Mouse (Mus musculus): ENCODE measurements around the gene Npy.
A peak's percentile ranks its signal among the peaks of the same experiment; 100 is the strongest.

Npy gene

DNA sequence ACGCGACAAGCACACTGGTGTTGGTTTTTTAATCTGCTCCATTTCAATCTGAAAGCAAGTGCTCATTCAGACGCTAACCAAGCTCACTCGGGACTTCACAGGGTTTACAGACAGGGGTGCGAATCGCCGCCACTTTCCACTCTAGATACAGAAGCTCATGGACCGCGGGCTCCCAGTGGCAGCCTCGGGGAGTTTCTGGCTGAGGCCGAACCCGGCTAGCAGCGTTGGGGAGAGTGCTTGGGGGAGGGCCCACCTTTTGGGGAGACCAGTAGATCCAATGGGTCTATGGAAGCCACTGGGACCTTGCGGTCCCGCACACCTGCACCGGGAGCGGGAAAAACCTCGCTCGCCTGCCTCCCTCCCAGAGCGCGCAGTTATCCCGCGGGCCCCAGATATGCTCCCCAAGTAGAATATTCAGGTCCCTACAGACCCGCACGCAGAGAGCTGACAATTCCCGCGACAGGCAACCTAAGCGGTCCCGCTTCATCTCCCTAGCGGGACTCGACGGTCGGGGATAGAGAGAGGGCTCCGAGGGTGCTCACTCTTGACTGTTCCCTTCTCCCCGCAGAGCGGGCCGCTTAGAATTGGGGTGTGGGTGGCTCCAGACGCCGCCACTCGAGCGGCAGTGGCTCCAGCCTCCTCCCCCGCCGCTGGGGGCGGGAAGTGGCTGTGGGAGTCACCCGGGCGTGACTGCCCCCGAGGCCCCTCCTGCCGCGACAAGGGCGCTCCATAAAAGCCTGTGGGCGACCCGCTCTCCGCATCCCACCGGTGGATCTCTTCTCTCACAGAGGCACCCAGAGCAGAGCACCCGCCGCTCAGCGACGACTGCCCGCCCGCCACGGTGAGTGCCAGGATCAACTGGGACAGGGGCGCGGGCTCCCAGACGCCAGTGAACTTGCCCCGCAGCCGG lies at the start of gene Npy:
Gene Npy (plus strand): TSS at position 750 of the 910 bp plus-strand sequence.
- no peak for DNase-seq

DNA sequence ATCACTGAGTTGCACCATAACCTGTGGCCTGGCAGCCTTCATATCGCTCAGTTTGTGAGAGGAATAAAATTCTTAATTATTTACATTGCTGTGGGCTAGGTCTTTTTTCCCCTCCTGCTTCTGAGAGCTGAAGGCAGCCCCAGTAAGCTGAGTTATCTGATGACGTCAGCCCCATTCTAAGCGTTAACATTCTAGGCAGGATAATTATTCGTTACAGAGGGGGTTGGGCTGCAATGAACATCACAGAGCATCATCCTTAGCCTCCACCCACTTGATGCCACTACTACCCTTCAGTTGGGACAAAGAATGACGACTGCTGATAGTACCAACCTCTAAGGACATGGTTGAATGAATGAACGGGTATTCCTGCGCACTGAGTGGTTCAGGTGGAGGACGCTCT lies 47.5 kb upstream of the Npy start:
- DNase-seq, result no peak

DNA sequence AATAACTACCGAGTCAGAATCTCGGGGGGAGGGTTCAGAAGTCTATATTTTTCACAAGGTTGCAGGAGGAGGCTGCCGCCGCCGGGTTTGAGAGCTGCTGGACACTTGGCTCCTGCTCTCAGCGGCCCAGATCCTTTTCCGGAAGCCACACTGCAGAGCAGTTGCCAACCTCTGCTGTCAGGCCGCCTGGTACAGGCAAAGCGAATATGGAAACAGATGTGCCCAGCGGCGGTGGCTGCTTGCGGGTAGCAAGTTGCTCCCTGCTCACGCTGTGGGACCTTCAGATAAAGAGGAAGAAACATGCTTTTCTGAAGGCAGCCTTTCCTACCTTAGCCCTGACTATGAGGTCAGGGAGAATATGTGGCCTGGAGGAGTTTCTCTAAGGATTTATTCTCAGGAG lies 44.4 kb upstream of the Npy start:
- no peak for DNase-seq

DNA sequence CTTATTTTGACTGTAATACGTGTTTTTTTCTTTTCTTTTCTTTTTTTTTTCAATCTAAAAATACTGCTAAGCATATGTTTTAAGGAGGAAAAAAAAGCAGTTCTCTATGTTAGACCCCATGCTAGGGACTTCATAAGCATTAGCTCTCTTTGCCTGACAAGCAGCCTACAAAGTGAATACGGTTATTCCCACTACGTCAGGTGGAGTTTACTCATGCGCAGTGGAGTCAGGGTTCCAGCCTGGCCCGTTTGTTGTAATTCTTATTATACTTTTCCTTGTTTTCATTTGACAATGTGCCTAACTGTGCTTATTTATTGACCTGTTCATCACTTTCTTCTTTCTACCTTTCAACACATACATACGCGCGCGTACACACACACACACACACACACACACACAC lies 43.8 kb upstream of the Npy start:
- DNase-seq, result no peak

DNA sequence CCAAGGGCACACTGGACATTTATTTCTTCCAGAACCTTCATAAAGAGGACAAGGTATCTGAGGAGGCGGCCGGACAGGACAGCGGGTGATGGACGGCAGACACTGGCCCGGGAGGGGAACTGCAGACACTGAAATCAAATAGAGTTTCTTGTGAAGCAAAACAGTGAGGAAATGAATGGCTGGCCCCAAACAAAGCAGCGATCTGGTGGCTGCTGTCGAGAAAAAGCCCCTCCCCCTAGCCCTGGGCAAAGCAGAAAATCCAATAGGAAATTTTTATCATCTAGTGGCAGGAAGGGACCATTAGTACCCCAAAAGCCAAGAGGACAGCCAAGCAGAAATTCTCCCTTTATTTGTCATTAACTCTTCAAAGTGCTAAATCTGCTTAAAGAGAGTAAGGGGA lies 42.9 kb upstream of the Npy start:
- no peak for DNase-seq

DNA sequence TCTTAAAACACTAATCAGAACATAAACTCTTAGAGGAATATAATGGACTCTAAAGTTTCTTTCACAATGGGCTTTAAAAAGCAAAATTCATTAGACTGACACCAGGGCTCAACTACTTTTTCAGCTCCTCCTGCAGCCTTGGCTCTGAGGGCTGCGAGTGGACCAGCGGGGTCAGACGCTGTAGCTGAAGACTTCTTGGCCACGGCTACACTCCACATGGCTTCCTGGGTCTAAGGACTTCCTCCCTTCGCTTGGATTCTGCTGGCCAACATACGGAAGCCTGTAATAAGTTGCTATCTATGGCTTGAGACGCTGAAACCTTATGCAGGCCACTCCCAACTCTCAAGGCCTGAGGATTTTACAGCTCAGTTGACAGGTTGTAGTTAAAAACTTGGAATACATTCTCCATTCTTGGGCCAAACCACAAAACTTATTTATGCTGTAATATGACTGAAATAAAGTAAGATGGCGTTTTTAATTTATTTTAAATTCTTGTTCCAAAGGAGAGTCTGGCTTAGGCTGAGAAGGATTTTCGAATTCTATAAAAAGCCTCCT lies 41.6 kb upstream of the Npy start:
- DNase-seq, result no peak

DNA sequence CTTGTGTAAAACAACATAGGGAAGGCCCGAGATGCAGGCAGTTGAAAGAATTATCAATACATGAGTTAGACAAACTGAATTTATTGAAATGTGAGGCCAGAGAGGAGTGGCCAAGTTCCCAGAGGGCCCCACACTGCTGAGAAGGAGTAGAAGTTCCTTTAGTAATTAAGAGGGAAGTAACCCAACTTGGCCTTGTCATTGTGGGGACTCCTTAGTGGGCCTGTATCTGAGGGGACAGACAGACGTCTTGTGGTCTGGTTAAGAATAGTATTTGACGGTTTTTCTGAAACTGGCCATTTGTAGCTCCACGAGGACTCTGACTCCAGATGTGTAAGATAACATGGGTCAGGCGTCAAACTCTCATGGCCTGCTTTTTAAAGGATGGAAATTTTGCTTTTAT lies 40.7 kb upstream of the Npy start:
- DNase-seq, result no peak

DNA sequence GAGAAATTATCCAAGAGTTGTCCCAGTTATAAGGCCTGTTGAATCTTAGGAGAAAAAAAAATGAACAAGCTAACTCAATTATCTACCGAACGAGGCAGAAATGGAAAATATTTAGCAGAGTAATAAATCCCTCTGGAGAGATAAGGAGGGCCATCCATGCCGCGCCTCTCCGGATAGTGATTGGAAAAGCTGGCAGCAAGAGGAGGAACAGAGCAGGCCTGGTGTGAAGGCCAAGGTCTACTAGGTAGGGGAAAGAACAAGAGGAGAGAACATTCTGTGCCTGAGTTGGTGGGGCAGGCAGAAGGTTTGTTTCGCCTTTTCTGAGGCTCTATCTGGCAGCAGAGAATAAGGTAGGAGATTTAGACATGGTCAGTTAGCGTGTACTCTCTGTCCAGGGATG lies 39.8 kb upstream of the Npy start:
- no peak for DNase-seq

DNA sequence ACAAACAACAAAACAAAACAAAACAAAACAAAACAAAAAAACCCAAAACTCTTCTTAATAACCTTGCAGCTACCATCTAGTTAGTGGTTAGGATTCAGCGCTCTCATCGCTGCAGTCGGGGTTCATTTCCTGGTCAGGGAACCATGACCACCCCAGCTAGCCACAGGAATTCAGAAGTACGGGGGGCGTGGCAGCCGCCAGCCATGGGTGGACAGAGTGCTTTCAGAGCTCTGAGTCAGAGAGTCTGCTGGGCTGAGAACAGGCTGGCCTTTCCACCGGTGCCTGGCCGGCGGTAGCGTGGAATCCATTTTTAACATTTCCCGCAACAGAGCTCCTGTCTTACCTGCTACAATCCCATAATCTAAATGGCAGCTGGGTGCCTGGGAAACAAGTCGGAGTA lies 30.0 kb upstream of the Npy start:
- no peak for DNase-seq

DNA sequence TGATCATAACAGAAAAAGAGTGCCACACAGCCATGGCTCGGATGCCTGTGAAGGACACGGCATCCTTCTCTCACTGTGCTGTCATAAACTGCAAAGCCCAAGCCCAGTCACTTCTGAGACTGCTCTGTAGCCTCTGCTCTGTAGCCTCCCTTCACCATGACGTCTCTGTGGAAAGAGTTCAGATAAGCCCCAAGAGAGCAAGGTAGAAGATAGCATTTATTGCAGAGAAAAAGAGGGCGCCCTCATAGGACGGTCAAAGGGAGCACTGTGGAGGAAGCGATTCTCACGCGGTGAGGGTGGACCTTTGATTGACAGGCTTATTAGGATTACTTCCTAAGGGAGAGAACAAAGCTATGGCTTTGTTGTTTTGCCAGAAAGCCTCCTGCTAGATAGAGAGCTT lies 18.4 kb upstream of the Npy start:
- DNase-seq, result no peak

DNA sequence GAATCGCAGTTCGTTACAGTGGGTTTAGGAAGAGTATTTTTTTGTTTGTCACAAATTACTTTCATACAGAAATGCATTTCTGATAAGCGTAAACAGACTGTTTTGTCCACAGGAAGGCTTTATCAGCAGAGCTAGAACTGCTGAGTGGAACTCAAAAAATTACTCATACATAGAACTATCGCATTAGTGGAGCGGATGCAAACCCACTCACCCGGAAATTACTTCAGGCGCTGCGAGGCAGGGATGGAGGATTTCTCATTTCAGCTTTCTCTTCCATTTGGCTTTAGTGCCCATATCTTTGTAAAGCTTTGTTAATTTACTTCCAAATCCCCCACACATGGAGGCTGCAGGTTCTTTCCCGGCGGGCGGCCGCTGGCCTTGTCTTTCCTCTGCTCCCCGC lies 14.4 kb upstream of the Npy start:
- no peak for DNase-seq

DNA sequence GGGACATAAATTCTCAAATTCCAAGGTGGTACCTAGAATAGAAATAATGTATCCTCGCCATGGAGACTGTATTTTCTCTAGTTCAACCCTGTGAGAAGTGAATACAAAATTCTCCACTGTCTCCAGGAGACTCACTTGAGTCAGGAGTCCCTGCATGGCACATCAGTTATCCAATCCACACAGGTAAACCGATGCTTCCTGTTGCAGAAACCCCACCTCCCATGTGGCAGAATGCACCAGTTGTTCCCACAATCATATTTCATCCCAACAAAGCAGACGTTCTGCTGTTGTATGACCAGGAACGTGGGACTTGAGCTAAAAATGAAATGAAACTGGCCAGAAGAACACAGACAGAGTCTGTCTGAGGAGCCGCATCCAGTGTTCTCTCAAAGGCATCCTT lies 5.3 kb upstream of the Npy start:
- DNase-seq, result peak; percentile 9

DNA sequence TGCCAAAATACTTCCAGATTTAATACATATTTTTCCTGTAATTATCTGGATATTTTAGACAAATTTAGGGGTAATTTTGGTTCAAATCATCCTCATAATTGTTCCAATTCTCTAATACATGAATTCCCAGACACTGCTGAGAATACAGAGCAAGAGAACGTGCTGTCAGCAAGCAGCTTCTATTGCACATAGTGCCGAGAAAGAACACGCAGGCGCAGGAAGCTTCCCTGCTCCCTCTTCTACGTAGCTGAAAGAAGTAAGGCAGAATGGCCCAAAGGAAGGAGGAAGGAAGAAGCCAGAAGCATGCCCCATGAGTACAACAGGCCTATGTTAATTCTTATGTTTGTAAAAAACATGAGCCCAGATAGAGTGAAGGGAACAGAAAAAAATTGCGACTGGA lies 4.9 kb upstream of the Npy start:
- no peak for DNase-seq

DNA sequence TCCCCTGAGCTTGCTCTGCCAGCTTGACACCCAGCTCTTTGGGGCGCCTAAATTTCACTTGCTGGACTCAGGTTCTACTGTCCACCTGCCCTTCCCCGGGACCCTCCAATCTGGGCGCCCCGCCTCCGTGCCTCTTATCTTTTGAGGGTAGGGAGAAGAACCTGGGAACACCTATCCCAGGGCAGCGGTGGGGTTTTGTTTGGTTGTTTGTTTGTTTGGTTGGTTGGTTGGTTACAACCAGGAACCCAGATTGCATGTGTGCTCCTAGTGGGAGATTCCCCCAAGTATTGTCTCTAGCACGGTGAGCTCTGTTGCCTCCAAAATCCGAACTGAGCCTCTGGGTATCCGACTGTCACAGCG lies 341 bp downstream of the Npy start:
- no peak for DNase-seq

DNA sequence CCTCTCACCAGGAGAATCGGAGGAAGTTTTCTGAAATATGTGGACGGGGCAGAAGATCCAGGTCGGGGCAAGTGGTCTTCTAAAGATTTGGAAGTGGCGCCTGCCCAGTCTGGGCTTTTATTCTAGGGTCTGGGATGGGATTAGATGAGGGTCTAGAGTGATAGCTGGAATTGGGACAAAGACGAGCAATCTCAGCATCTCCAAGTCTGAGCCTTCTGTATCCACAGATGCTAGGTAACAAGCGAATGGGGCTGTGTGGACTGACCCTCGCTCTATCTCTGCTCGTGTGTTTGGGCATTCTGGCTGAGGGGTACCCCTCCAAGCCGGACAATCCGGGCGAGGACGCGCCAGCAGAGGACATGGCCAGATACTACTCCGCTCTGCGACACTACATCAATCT lies 861 bp downstream of the Npy start:
- DNase-seq, result no peak

DNA sequence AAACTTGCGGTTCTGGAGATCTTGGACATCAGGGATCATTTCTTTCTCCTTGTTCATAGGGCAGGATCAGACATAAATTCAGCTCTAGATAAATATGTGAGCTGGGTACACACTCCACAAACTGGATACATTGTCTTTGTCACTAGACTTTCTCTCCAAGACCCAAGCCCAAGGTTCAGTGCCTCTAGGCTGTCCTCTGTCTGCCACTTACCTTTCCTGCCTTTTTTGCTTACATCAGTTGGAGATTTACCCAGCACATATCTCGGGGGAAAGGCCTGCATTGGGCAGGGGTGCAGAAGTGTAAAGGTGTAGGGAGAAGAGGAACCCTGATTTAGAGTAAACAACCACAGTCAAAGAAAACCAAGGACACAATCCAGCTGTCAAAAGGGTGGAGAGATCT lies 1.3 kb downstream of the Npy start:
- DNase-seq, result no peak

DNA sequence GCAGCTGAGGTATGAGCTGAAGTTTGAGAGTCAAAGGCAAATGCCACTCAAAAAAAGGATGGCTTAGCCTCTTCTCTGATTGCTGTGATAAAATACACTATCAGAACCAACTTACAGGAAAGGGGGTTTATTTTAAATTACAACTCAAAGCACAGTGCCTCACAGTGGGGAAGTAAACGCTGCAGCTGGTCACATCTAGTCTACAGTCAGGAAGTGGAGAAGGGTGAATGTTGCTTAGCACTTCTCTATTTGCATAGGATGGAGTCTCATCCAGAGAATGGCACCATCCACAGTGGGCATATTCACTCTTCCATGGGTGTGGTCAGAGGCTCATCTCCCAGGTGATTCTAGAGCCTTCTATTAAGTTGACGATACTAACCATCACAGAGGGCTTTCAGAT lies 9.1 kb downstream of the Npy start:
- DNase-seq, result no peak

DNA sequence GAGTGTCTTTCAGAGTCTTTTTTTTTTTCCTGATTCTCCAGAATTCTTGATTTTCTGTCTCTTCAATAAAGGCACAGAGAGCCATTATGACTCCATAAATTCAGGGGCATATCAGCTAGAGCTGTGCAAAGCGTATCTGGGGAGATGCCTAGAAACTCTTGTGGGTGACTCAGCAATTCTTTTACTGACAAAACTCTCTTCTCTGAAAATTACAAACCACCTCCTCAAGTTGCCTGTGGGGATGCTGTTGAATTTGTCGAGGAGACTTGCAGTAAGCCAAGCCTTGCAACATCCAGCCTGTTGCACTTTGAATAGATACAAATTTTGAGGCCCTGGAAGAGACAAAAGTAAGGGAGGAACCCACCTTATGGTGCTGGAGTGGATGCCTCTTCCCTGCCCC lies 34.3 kb downstream of the Npy start:
- DNase-seq, result no peak

DNA sequence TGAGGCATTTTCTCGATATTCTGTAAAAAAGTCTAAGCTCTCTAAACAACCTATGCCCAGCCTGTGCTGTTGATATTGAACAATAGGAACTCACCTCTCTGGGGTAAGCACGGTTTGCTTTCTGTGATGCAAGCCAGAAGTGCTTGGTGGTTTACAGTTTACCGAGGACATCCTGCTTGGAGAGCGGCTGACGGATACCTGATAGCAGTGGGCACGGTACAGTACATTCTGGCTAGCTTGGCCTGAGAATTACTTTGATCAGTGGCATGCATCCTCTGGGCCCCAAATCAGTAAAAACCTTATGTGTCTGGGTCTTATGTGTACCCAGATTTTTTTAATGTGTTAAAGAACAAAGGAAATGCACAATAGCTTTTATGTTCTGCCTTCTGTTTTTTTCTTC lies 45.1 kb downstream of the Npy start:
- no peak for DNase-seq

DNA sequence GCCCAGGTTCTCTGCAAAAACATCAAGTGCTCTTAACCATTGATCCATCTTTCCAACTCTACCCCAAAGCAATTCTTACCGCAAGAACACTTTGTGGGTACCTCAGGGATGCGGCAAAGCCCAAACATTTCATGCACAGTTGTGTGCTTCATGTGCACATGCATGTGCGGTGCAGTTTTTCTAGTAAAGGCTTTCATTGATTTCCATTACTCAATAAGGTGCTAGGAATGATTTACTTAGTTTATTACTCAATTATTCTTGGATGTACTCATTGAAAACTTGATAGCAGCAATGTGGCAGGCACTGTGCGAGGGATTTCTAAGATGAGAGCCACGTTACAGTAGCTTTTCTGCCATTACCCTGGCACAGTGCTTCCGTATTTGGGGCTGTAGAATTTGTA lies 48.6 kb downstream of the Npy start:
- no peak for DNase-seq

DNA sequence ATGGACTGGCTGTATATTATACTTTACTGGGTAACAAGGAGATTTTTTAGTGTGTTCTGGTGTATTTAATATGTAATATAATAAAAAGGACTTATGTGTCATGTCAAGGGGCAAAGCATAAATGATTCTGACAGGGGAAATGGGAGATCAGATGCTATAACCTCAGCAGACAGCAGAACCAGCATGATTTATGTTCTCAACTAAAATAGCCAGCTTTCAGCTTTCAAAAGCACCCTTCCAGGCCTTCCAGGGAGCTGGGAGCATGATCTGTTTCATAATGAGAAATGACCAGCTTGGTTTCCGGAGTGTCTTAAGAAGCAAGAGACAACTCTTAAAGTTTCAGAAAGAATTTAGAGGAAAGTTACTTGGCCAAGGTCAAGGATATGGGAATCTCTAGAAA lies 51.0 kb downstream of the Npy start:
- no peak for DNase-seq

DNA sequence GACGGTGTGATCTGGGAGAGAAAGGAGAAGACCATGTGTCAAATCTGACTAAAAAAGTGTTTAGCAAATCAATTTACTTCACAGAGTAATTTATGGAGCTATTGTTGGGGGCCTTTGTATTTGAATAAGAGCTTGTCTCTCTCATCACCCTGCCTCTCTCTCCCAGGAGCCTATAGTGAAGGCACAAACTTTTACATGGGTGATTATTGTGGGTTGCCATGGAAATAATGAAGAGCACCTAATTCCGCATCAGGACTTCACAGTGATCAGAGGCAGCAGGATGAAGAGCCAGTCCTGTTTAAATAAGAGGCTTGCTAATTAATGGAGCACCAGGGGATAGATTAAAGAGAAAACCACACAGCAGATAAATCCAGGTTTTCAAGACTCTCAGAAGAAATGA lies 52.6 kb downstream of the Npy start:
- DNase-seq, result no peak

DNA sequence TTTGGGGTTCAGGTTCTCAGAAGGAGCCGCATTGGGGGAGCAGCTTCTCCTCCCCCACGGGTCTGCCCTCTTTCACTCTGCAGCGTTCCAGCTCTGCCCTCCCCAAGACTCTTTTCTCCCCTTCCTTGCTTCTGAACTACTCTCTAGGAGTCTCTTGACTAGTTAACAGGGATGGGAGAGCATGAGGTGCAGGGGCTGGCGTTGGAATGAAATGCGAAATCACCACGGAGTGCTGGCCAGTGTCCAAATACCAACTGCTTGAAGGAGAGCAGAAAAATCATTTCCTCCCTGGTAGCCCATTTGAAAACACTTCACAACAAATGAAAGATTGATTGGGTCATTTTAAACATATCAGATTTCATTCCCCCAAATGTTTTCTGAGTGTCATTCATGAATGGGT lies 53.3 kb downstream of the Npy start:
- no peak for DNase-seq
